Mouse (Mus musculus): ENCODE data around the gene Acsm3.

GRCm38 (mm10) chr7:119808723-119809122, 48.0 kb downstream of the Acsm3 start:
- TF ChIP-seq MAFK (IDR thresholded peaks at IDR 0.05; ENCODE audit: insufficient read depth, low read depth, low read length) (no peak), CHD2 (IDR thresholded peaks at IDR 0.05; ENCODE audit: low read depth, low read length) (no peak), HCFC1 (IDR thresholded peaks at IDR 0.05; ENCODE audit: borderline replicate concordance, insufficient read depth, low read length) (no peak), ZC3H11A (IDR thresholded peaks at IDR 0.05; ENCODE audit: borderline replicate concordance, low read depth, low read length) (no peak)
